Mouse (Mus musculus): ENCODE measurements around the gene Lif. TPM values are rescaled to one million over a fixed set of nuclear protein-coding genes. Genes with fewer than 3 reads are reported as not detected.

The Lif gene
- polyA plus RNA-seq, 1 experiment from 2014 or later, result 0.04 TPM

Other genes starting within 250 kb of the Lif start
- 0.10 TPM in 1 of 2 replicates, not detected in the other for gene Sec14l4, start 226.1 kb upstream of the Lif start, polyA plus RNA-seq (2015; fragmentation: Nextera tagmentation; extraction: Ambion mirVana)
- 0.22 and 0.62 TPM in 2 replicates for gene Sec14l3, start 192.7 kb upstream of the Lif start, polyA plus RNA-seq (2015; fragmentation: Nextera tagmentation; extraction: Ambion mirVana)
- 7.0 and 7.5 TPM in 2 replicates for gene Mtfp1, start 162.1 kb upstream of the Lif start, polyA plus RNA-seq (2015; fragmentation: Nextera tagmentation; extraction: Ambion mirVana)
- gene Sec14l2, start 134.1 kb upstream of the Lif start, polyA plus RNA-seq (2015; fragmentation: Nextera tagmentation; extraction: Ambion mirVana), result 1.5 and 2.3 TPM in 2 replicates
- gene Rnf215, start 122.4 kb upstream of the Lif start, polyA plus RNA-seq (2015; fragmentation: Nextera tagmentation; extraction: Ambion mirVana), result 37.5 and 41.0 TPM in 2 replicates
- 5.3 and 7.2 TPM in 2 replicates for gene Ccdc157, start 97.3 kb upstream of the Lif start, polyA plus RNA-seq (2015; fragmentation: Nextera tagmentation; extraction: Ambion mirVana)
- gene Sf3a1, start 97.2 kb upstream of the Lif start, polyA plus RNA-seq (2015; fragmentation: Nextera tagmentation; extraction: Ambion mirVana), result 61.2 and 66.8 TPM in 2 replicates
- gene Tbc1d10a, start 70.8 kb upstream of the Lif start, polyA plus RNA-seq (2015; fragmentation: Nextera tagmentation; extraction: Ambion mirVana), result 23.4 and 23.7 TPM in 2 replicates
- gene Castor1, start 39.3 kb upstream of the Lif start, polyA plus RNA-seq (2015; fragmentation: Nextera tagmentation; extraction: Ambion mirVana), result 0.85 and 1.4 TPM in 2 replicates
- not detected in 2 replicates for gene Osm, start 21.1 kb upstream of the Lif start, polyA plus RNA-seq (2015; fragmentation: Nextera tagmentation; extraction: Ambion mirVana)
- 0.10 TPM in 1 of 2 replicates, not detected in the other for gene Hormad2, start 183.5 kb downstream of the Lif start, polyA plus RNA-seq (2015; fragmentation: Nextera tagmentation; extraction: Ambion mirVana)

Measured in forebrain, embryonic 13.5 days (tissue).